Mouse (Mus musculus) small intestine, adult 2 months (tissue): Measurements from ENCODE around the gene Fto. TPM values are rescaled to one million over a fixed set of nuclear protein-coding genes. Genes with fewer than 3 reads are reported as not detected.

Source experiments
- H3K27ac ChIP-seq: fragments of 200-500 bp; 2 replicates; pipeline ENCODE4 v1.5.1; 2012; ENCODE audit warnings: low read depth, low read length, control low read depth, inconsistent platforms; ENCODE audit not compliant: insufficient read depth
- H3K27me3 ChIP-seq: fragments of 200-500 bp; 2 replicates; pipeline ENCODE4 v1.6.1; 2012; ENCODE audit warnings: mild to moderate bottlenecking, moderate library complexity, low read length, inconsistent platforms; ENCODE audit not compliant: control insufficient read depth, insufficient read depth
- H3K36me3 ChIP-seq: fragments of 200-500 bp; 2 replicates; pipeline ENCODE4 v1.6.1; 2012; ENCODE audit warnings: mild to moderate bottlenecking, low read length, control low read depth, inconsistent platforms; ENCODE audit not compliant: control insufficient read depth, insufficient read depth
- H3K4me1 ChIP-seq: fragments of 200-500 bp; 2 replicates; pipeline ENCODE4 v1.6.1; 2012; ENCODE audit warnings: low read length, inconsistent platforms, mixed read lengths; ENCODE audit not compliant: control insufficient read depth, insufficient read depth, insufficient read length
- H3K4me3 ChIP-seq: fragments of 200-500 bp; 2 replicates; pipeline ENCODE4 v1.5.1; 2012; ENCODE audit warnings: low read depth, mild to moderate bottlenecking, control low read depth, inconsistent platforms, low read length, moderate library complexity
- CTCF ChIP-seq: fragments of 200-500 bp; IDR thresholded peaks from 2 replicates; pipeline ENCODE4 v1.5.1; 2012; ENCODE audit warnings: low read depth, mild to moderate bottlenecking, control low read depth, inconsistent platforms, low read length, moderate library complexity, mixed read lengths; ENCODE audit not compliant: insufficient replicate concordance, insufficient read length; ENCODE audit errors: extremely low read depth
- POLR2A ChIP-seq: fragments of 200-500 bp; IDR thresholded peaks from 2 replicates; pipeline ENCODE4 v1.6.1; 2012; ENCODE audit warnings: low read depth, mild to moderate bottlenecking, control low read depth, inconsistent platforms, low read length, moderate library complexity
- WGBS: fragments of 180-500 bp; shearing (Covaris S2); methylation state at CpG from one replicate; pipeline ENCODE4 v1.1.7; 2018; 5-methylcytosine and 5-hydroxymethylcytosine counted together
- polyA plus RNA-seq: library from polyadenylated mRNA; depleted of rRNA; stranded (reverse); fragments of >200 nt; gene quantifications from 2 replicates; pipeline ENCODE4 v1.2.3, GENCODE M21; 2012

The Fto gene
- polyA plus RNA-seq, 1 experiment: 7.3 TPM

DNA sequence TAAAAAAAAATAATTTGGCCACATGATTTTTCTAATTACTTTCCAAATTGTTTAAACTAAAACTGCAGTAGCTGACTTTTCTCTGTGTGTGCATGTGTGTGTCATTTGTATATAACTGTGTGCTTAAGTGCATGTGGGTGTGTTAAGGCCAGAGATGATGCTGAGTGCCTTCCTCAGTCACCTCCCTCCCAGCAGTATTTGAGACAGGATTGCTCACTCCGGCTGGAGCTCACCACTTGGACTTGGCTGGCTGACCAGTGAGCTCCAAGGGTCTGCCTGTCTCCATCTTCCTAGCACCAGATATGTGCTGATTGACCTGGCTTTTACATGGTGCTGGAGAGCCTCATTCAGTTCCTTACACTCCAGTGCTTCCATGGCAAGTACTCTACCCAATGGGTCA, 144.7 kb downstream of the Fto start:
- no peak for TF ChIP-seq POLR2A
- TF ChIP-seq CTCF: no peak
- H3K27me3 ChIP-seq: no peaks in the 10 kb centered on the region
- no peaks in the 10 kb centered on the region for H3K4me1 ChIP-seq
- 73% methylated on average over 1 of the region's 1 CpGs for WGBS
- H3K4me3 ChIP-seq: no peak overlapping the region
- H3K27ac ChIP-seq: no peak overlapping the region
- 0 out of 2 replicates have a peak, but pooled peaks cover 2% of the 10 kb centered on the region for H3K36me3 ChIP-seq

- Histone ChIP-seq H3K27ac (no peak overlapping the region), H3K36me3 (0 out of 2 replicates have a peak, but pooled peaks cover 2% of the 10 kb centered on the region), H3K4me1 (no peaks in the 10 kb centered on the region), H3K4me3 (no peak overlapping the region), H3K27me3 (no peaks in the 10 kb centered on the region)
- WGBS: 83% methylated on average over 6 of the region's 6 CpGs
- no peak for TF ChIP-seq CTCF
- TF ChIP-seq POLR2A: no peak
Measured at GRCm38 (mm10) chr8:91460965-91461364, 147.6 kb downstream of the Fto start.

DNA sequence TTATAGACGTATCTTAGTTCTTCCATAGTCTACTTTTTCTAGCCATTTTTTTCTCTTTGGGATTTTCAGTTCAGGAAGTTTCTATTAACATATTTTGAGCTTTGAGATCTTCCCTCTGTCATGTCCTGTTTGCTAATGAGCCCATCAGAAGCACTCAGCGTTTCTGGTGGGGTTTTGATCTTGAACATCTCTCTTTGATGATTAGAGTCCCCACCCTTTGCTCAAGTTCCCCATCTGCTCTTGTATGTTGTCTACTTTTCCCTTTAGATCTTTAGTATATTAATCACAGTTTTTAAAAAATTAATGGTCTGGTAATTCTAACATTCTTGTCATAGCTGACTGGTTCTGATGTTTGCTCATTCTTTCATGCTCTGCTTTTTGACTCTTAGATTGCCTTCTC, 150.4 kb downstream of the Fto start:
- no peak for TF ChIP-seq CTCF
- TF ChIP-seq POLR2A: no peak
- Histone ChIP-seq H3K4me3 (no peak overlapping the region), H3K27me3 (no peaks in the 10 kb centered on the region), H3K36me3 (0 out of 2 replicates have a peak, but pooled peaks cover 2% of the 10 kb centered on the region), H3K4me1 (no peaks in the 10 kb centered on the region), H3K27ac (no peak overlapping the region)
- 80% methylated on average over 2 of the region's 2 CpGs for WGBS

GRCm38 (mm10) chr8:91467463-91467862, 154.1 kb downstream of the Fto start:
- Histone ChIP-seq H3K27ac (no peak overlapping the region), H3K36me3 (0 out of 2 replicates have a peak, but pooled peaks cover 4% of the 10 kb centered on the region), H3K4me1 (no peaks in the 10 kb centered on the region), H3K27me3 (no peaks in the 10 kb centered on the region), H3K4me3 (no peak overlapping the region)
- TF ChIP-seq CTCF: no peak
- 95% methylated on average over 3 of the region's 3 CpGs for WGBS

GRCm38 (mm10) chr8:91467881-91468534, 154.7 kb downstream of the Fto start:
- H3K27ac ChIP-seq: no peak overlapping the region
- no peak overlapping the region for H3K4me3 ChIP-seq
- no peaks in the 10 kb centered on the region for H3K27me3 ChIP-seq
- H3K36me3 ChIP-seq: 0 out of 2 replicates have a peak, but pooled peaks cover 3% of the 10 kb centered on the region
- TF ChIP-seq CTCF: no peak
- no peaks in the 10 kb centered on the region for H3K4me1 ChIP-seq
- WGBS: 83% methylated on average over 8 of the region's 8 CpGs

GRCm38 (mm10) chr8:91469441-91469840, 156.1 kb downstream of the Fto start:
- 94% methylated on average over 8 of the region's 8 CpGs for WGBS
- Histone ChIP-seq H3K4me3 (no peak overlapping the region), H3K27me3 (no peaks in the 10 kb centered on the region), H3K4me1 (no peaks in the 10 kb centered on the region), H3K27ac (no peak overlapping the region), H3K36me3 (0 out of 2 replicates have a peak, but pooled peaks cover 3% of the 10 kb centered on the region)
- TF ChIP-seq POLR2A: no peak

DNA sequence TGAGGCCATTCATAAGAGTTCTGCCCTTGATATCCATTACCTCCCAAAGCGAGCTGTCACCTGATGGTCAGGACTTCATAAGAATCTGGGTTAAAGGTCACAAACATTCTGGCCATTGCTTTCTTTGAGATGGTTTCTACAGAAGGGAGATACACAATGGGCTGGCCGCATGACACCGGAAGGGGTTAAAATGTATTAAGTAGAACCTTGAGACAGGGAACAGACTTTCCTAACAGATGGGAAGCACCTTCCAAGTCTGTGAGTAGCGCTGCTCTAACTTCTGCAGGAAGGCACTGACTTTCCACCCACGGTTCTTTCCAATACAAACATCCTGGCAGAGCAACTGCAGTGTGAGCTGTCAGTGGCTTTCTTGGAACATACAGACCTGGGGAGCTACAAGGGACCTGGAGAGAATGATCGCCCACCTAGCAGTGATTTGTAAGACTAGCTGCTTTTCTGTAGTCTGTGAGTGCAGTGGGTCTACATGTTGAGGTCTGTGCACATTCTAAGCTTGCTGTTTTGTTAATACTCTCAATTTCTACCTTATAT, 161.5 kb downstream of the Fto start:
- Histone ChIP-seq H3K27ac (no peak overlapping the region), H3K27me3 (no peaks in the 10 kb centered on the region), H3K4me3 (no peak overlapping the region), H3K4me1 (no peaks in the 10 kb centered on the region), H3K36me3 (peaks cover 12% of the 10 kb centered on the region; the same call in 1 of the 2 replicates)
- TF ChIP-seq CTCF: no peak
- TF ChIP-seq POLR2A: no peak
- WGBS: 88% methylated on average over 6 of the region's 6 CpGs
